8 mouse cellular contexts compared by ENCODE assay signal in genomic region chr1:33719733-33720225, GRCm38 (mm10). TPM values are rescaled to one million over a fixed set of nuclear protein-coding genes. Genes with fewer than 3 reads are reported as not detected.
DNase-seq lines count a peak whose midpoint lies in the region; ATAC-seq and TF ChIP-seq lines count a peak whose summit lies in the region.

Gene Rab23, plus strand, starts transcription at chr1:33719887.

- TF ChIP-seq CTCF in kidney, postnatal 0 days (IDR thresholded peaks at IDR 0.05; ENCODE audit: low read depth), result no peak
- no peak for TF ChIP-seq CTCF in liver, adult 2 months (IDR thresholded peaks at IDR 0.05; ENCODE audit: low read depth, low read length)

- peaks cover 30% of the 10 kb centered on the region for H3K36me3 ChIP-seq in heart, embryonic 13.5 days
- peaks cover 11% of the 10 kb centered on the region; the same call in 1 of the 2 replicates for H3K36me3 ChIP-seq in kidney, postnatal 0 days (ENCODE audit: insufficient read depth, low read length)
- H3K36me3 ChIP-seq in liver, adult 2 months (ENCODE audit: control insufficient read depth, insufficient read depth, low read length), result peaks cover 3% of the 10 kb centered on the region; the same call in 1 of the 2 replicates
- H3K36me3 ChIP-seq in myocyte (ENCODE audit: control insufficient read depth, insufficient read depth), result peaks cover 17% of the 10 kb centered on the region

- 0 out of 2 replicates have a peak, but pooled peaks have one; percentile 25 for TF ChIP-seq POLR2A in liver, adult 2 months (IDR thresholded peaks at IDR 0.05; ENCODE audit: extremely low read depth, insufficient read depth, low read length)
- peak; percentile 64 for TF ChIP-seq POLR2A in myocyte (IDR thresholded peaks at IDR 0.05; ENCODE audit: insufficient read length, low read depth)

- H3K4me3 ChIP-seq in brown adipose tissue, adult 24 weeks (ENCODE audit: insufficient read depth, low read depth, low read length), result peak within 1 kb of the TSS; percentile 90
- H3K4me3 ChIP-seq in heart, embryonic 13.5 days, result peak within 1 kb of the TSS; percentile 81
- peak within 1 kb of the TSS; percentile 90 for H3K4me3 ChIP-seq in kidney, postnatal 0 days (replicated peaks; ENCODE audit: low read depth, low read length)
- peak within 1 kb of the TSS; percentile 90 for H3K4me3 ChIP-seq in liver, adult 2 months (ENCODE audit: insufficient read depth, low read depth, low read length)
- peak within 1 kb of the TSS; percentile 29 for H3K4me3 ChIP-seq in myocyte

- peak within 1 kb of the TSS; percentile 77 for H3K4me2 ChIP-seq in heart, embryonic 13.5 days
- peak within 1 kb of the TSS; percentile 91 for H3K4me2 ChIP-seq in kidney, postnatal 0 days (ENCODE audit: low read length)
- H3K4me2 ChIP-seq in myocyte (ENCODE audit: low read depth), result peak within 1 kb of the TSS; percentile 70

- peak; percentile 88 for DNase-seq in kidney, postnatal 0 days (ENCODE audit: low spot score)
- DNase-seq in liver, adult 2 months (ENCODE audit: extremely low read depth, low read depth, low spot score), result peak; percentile 57
- peak; percentile 75 to 87 for DNase-seq in spleen, postnatal 4 days (ENCODE audit: low spot score in 2 of 2)

- peak; percentile 88 for ATAC-seq in CD4-positive, CD25-positive, alpha-beta regulatory T cell, adult 4 months
- ATAC-seq in erythroid progenitor cell, adult 5-6 weeks (replicated peaks; ENCODE audit: low FRiP score, poor library complexity, severe bottlenecking), result peak; percentile 93
- peak; percentile 73 for ATAC-seq in heart, embryonic 13.5 days (ENCODE audit: extremely low read depth, insufficient number of reproducible peaks, low FRiP score, low TSS enrichment)
- peak; percentile 93 for ATAC-seq in kidney, postnatal 0 days (replicated peaks; ENCODE audit: low FRiP score, low read depth)

- H3K79me2 ChIP-seq in liver, adult 2 months (ENCODE audit: control insufficient read depth, insufficient read depth, low read length), result no peaks in the 10 kb centered on the region
- peaks cover 12% of the 10 kb centered on the region for H3K79me2 ChIP-seq in myocyte (ENCODE audit: control insufficient read depth, insufficient read depth)

- H3ac ChIP-seq in myocyte (ENCODE audit: control insufficient read depth, insufficient read length), result peak within 1 kb of the TSS; percentile 90

- peaks cover 5% of the 10 kb centered on the region; the same call in 1 of the 2 replicates for H3K4me1 ChIP-seq in brown adipose tissue, adult 24 weeks (ENCODE audit: control insufficient read depth, insufficient read depth, insufficient read length, low read length)
- peaks cover 8% of the 10 kb centered on the region for H3K4me1 ChIP-seq in heart, embryonic 13.5 days
- 0 out of 2 replicates have a peak, but pooled peaks cover 3% of the 10 kb centered on the region for H3K4me1 ChIP-seq in kidney, postnatal 0 days (replicated peaks; ENCODE audit: insufficient read depth, low read length)
- no peaks in the 10 kb centered on the region for H3K4me1 ChIP-seq in liver, adult 2 months (ENCODE audit: control insufficient read depth, insufficient read depth, low read length)

- no peak within 1 kb of the TSS for H3K27ac ChIP-seq in brown adipose tissue, adult 24 weeks (replicated peaks; ENCODE audit: low read depth, low read length)
- H3K27ac ChIP-seq in heart, embryonic 13.5 days (replicated peaks), result peak within 1 kb of the TSS; percentile 76
- peak within 1 kb of the TSS; percentile 85 for H3K27ac ChIP-seq in kidney, postnatal 0 days
- H3K27ac ChIP-seq in liver, adult 2 months (replicated peaks; ENCODE audit: insufficient read depth, low read depth, low read length), result no peak within 1 kb of the TSS

- H3K9ac ChIP-seq in heart, embryonic 13.5 days, result peak within 1 kb of the TSS; percentile 92
- peak within 1 kb of the TSS; percentile 85 for H3K9ac ChIP-seq in kidney, postnatal 0 days (ENCODE audit: low read depth, low read length)
- H3K9ac ChIP-seq in liver, adult 2 months (ENCODE audit: low read depth, low read length), result peak within 1 kb of the TSS; percentile 85

- no peaks in the 10 kb centered on the region for H3K9me3 ChIP-seq in heart, embryonic 13.5 days
- no peaks in the 10 kb centered on the region for H3K9me3 ChIP-seq in kidney, postnatal 0 days (replicated peaks; ENCODE audit: low read length)

- no peaks in the 10 kb centered on the region for H3K27me3 ChIP-seq in heart, embryonic 13.5 days (replicated peaks)
- no peaks in the 10 kb centered on the region for H3K27me3 ChIP-seq in kidney, postnatal 0 days (ENCODE audit: insufficient read depth, low read length)
- H3K27me3 ChIP-seq in liver, adult 2 months (ENCODE audit: control insufficient read depth, insufficient read depth, low read length), result no peaks in the 10 kb centered on the region
- no peaks in the 10 kb centered on the region for H3K27me3 ChIP-seq in myocyte (ENCODE audit: control insufficient read depth, insufficient read depth, insufficient read length)

- WGBS in heart, embryonic 13.5 days, result under 1% methylated on average over 48 of the region's 54 CpGs
- under 1% methylated on average over 54 of the region's 54 CpGs for WGBS in kidney, postnatal 0 days
- 1% methylated on average over 54 of the region's 54 CpGs for WGBS in liver, adult 2 months

TF ChIP-seq in myocyte, 11 proteins besides CTCF, POLR2A, EP300 and RAD21:
- TF ChIP-seq POLR2AphosphoS2 (IDR thresholded peaks at IDR 0.05; ENCODE audit: insufficient read length, low read depth), result no peak
- TF ChIP-seq MYOD1 (IDR thresholded peaks at IDR 0.05; ENCODE audit: control insufficient read depth in 1 of 3, insufficient read length in 2 of 3, low read depth in 2 of 3), result no peak
- no peak for TF ChIP-seq USF1 (IDR thresholded peaks at IDR 0.05; ENCODE audit: low read depth)
- TF ChIP-seq REST (IDR thresholded peaks at IDR 0.05; ENCODE audit: insufficient read depth, insufficient read length), result peak; percentile 42
- TF ChIP-seq E2F4 (IDR thresholded peaks at IDR 0.05; ENCODE audit: insufficient read depth), result peak; percentile 40
- TF ChIP-seq MYOG (IDR thresholded peaks at IDR 0.05; ENCODE audit: control insufficient read depth in 1 of 3, insufficient read depth in 1 of 3, insufficient read length in 2 of 3, low read depth in 2 of 3), result peak in 2 of 3 experiments; percentile 21 to 47

RNA-seq across cellular contexts. Expression of gene Rab23, which starts in this region (rescaled TPM):
- polyA plus RNA-seq in CD4-positive, CD25-positive, alpha-beta regulatory T cell, adult 4 months (2017; shearing (Covaris generic)), result 1 to 10 TPM; 8.0 to 9.7 TPM
- polyA plus RNA-seq in brown adipose tissue, adult 24 weeks (2012; ENCODE audit: insufficient read depth, insufficient read length, missing spikeins), result 3.8 and 6.1 TPM in 2 replicates
- 1.7 and 3.6 TPM in 2 replicates for total RNA-seq in erythroid progenitor cell, adult 5-6 weeks (2015; ENCODE audit: low replicate concordance)
- total RNA-seq in erythroid progenitor cell, adult 5-6 weeks (2017; ENCODE audit: low replicate concordance), result 4.0 and 8.9 TPM in 2 replicates
- polyA plus RNA-seq in heart, embryonic 13.5 days (2015; fragmentation: Nextera tagmentation; extraction: Ambion mirVana), result 14.1 and 14.5 TPM in 2 replicates
- 17.9 and 18.4 TPM in 2 replicates for polyA plus RNA-seq in kidney, postnatal 0 days (2015; fragmentation: Nextera tagmentation; extraction: Ambion mirVana)
- 11.4 and 13.6 TPM in 2 replicates for total RNA-seq in liver, adult 2 months (2014; rRNA removed)
- polyA plus RNA-seq in liver, adult 2 months (2012; rRNA removed), result 4.5 and 5.4 TPM in 2 replicates
- polyA plus RNA-seq in myocyte (2012; fragmentation: generic; extraction: Trizol), result 8.7 TPM

Comparison
In these comparisons a context has a peak if more than half of its experiments do, and no peak if none do; other contexts are left out.
1. H3K27ac ChIP-seq: peak in heart, embryonic 13.5 days (single experiment) and kidney, postnatal 0 days (single experiment); none in brown adipose tissue, adult 24 weeks (single experiment) and liver, adult 2 months (single experiment).
2. H3K4me3 ChIP-seq: peak in every context shown above with its lines; median percentile 90 in brown adipose tissue, adult 24 weeks; 90 in kidney, postnatal 0 days; 90 in liver, adult 2 months; 81 in heart, embryonic 13.5 days; 29 in myocyte.
3. Peak in every context shown above with its lines, with median percentiles within 50 percentile points of each other: ATAC-seq, H3K4me2 ChIP-seq, H3K9ac ChIP-seq and DNase-seq.